Mouse (Mus musculus) neural tube, embryonic 15.5 days (tissue): ENCODE data around the gene Dsp. TPM values are rescaled to one million over a fixed set of nuclear protein-coding genes. Genes with fewer than 3 reads are reported as not detected.

ENCODE experiments used
- ATAC-seq: fragments of 200-750 bp; cut with Nextera tagmentation; 2 replicates; pipeline ENCODE4 v1.8.0; 2017; ENCODE audit warnings: mild to moderate bottlenecking, moderate TSS enrichment, moderate library complexity; ENCODE audit not compliant: low FRiP score
- H3K27ac ChIP-seq: fragments of 300-500 bp; sonication (generic); replicated peaks from 2 replicates; pipeline ENCODE4 v1.5.1; 2015; ENCODE audit warnings: mild to moderate bottlenecking, inconsistent platforms
- H3K27me3 ChIP-seq: fragments of 300-500 bp; sonication (generic); replicated peaks from 2 replicates; pipeline ENCODE4 v1.6.1; 2015; ENCODE audit warnings: inconsistent platforms
- H3K36me3 ChIP-seq: fragments of 300-500 bp; sonication (generic); 2 replicates; pipeline ENCODE4 v1.6.1; 2015; ENCODE audit warnings: inconsistent platforms
- H3K4me1 ChIP-seq: fragments of 300-500 bp; sonication (generic); 2 replicates; pipeline ENCODE4 v1.6.1; 2015; ENCODE audit warnings: inconsistent platforms
- H3K4me2 ChIP-seq: fragments of 300-500 bp; sonication (generic); 2 replicates; pipeline ENCODE4 v1.6.1; 2015; ENCODE audit warnings: inconsistent platforms, mild to moderate bottlenecking, moderate library complexity
- H3K4me3 ChIP-seq: fragments of 300-500 bp; sonication (generic); replicated peaks from 2 replicates; pipeline ENCODE4 v1.5.1; 2015; ENCODE audit warnings: mild to moderate bottlenecking, inconsistent platforms
- H3K9ac ChIP-seq: fragments of 300-500 bp; sonication (generic); replicated peaks from 2 replicates; pipeline ENCODE4 v1.6.1; 2015; ENCODE audit warnings: mild to moderate bottlenecking, inconsistent platforms
- H3K9me3 ChIP-seq: fragments of 300-500 bp; sonication (generic); replicated peaks from 2 replicates; pipeline ENCODE4 v1.6.1; 2016; ENCODE audit warnings: inconsistent platforms
- WGBS: fragments of 180-500 bp; shearing (Covaris S2); methylation state at CpG from one replicate; pipeline ENCODE4 v1.1.7; 2015; ENCODE audit warnings: mixed read lengths; 5-methylcytosine and 5-hydroxymethylcytosine counted together
- polyA plus RNA-seq: library from polyadenylated mRNA; unstranded; fragments of >200 nt; fragmentation: Nextera tagmentation; extraction: Ambion mirVana; gene quantifications from 2 replicates; pipeline ENCODE4 v1.2.1, GENCODE M21; 2015

Gene Dsp
- polyA plus RNA-seq, 1 experiment from 2014 or later, result 0.23 TPM

- Histone ChIP-seq H3K4me3 (no peak overlapping the region; the same call in 1 of the 2 replicates), H3K36me3 (no peaks in the 10 kb centered on the region), H3K4me2 (peak overlapping the region; percentile 45), H3K4me1 (no peaks in the 10 kb centered on the region), H3K27me3 (peaks cover 25% of the 10 kb centered on the region), H3K9me3 (no peaks in the 10 kb centered on the region), H3K9ac (no peak overlapping the region), H3K27ac (no peak overlapping the region)
- ATAC-seq, result no peak
- 13% methylated on average over 20 of the region's 20 CpGs for WGBS
These were observed 6.0 kb upstream of the Dsp start for GRCm38 (mm10) chr13:38144962-38145713.

GRCm38 (mm10) chr13:38148348-38148747 is 2.7 kb upstream of the Dsp start:
- H3K4me1 ChIP-seq, result peaks cover 20% of the 10 kb centered on the region
- H3K36me3 ChIP-seq, result no peaks in the 10 kb centered on the region
- ATAC-seq, result no peak
- 76% methylated on average over 3 of the region's 3 CpGs for WGBS
- H3K4me3 ChIP-seq, result no peak overlapping the region
- H3K9ac ChIP-seq, result no peak overlapping the region
- peaks cover 51% of the 10 kb centered on the region for H3K27me3 ChIP-seq
- H3K27ac ChIP-seq, result no peak overlapping the region
- H3K4me2 ChIP-seq, result no peak overlapping the region
- H3K9me3 ChIP-seq, result no peaks in the 10 kb centered on the region

GRCm38 (mm10) chr13:38151671-38152428 is 756 bp downstream of the Dsp start:
- WGBS, result under 1% methylated on average over 43 of the region's 49 CpGs
- ATAC-seq, result peak; percentile 46; the same call in 1 of the 2 replicates

GRCm38 (mm10) chr13:38152429-38153035 is 1.4 kb downstream of the Dsp start:
- H3K4me3 ChIP-seq, result peak overlapping the region; percentile 38
- WGBS, result 1% methylated on average over 31 of the region's 31 CpGs
- peak; percentile 56; the same call in 1 of the 2 replicates for ATAC-seq
- H3K4me2 ChIP-seq, result peak overlapping the region; percentile 71
- H3K27ac ChIP-seq, result no peak overlapping the region
- H3K9ac ChIP-seq, result no peak overlapping the region
- H3K9me3 ChIP-seq, result no peaks in the 10 kb centered on the region
- peaks cover 20% of the 10 kb centered on the region for H3K4me1 ChIP-seq
- peaks cover 73% of the 10 kb centered on the region for H3K27me3 ChIP-seq
- no peaks in the 10 kb centered on the region for H3K36me3 ChIP-seq

More at GRCm38 (mm10) chr13:38151671-38152428, 756 bp downstream of the Dsp start:
- no peaks in the 10 kb centered on the region for H3K9me3 ChIP-seq
- H3K4me1 ChIP-seq, result peaks cover 20% of the 10 kb centered on the region
- H3K4me2 ChIP-seq, result peak overlapping the region; percentile 71
- H3K9ac ChIP-seq, result no peak overlapping the region; the same call in 1 of the 2 replicates
- H3K27ac ChIP-seq, result no peak overlapping the region
- peak overlapping the region; percentile 38 for H3K4me3 ChIP-seq
- H3K27me3 ChIP-seq, result peaks cover 72% of the 10 kb centered on the region
- no peaks in the 10 kb centered on the region for H3K36me3 ChIP-seq

- 6% methylated on average over 2 of the region's 2 CpGs for WGBS
- Histone ChIP-seq H3K9me3 (no peaks in the 10 kb centered on the region), H3K9ac (no peak overlapping the region), H3K4me3 (no peak overlapping the region), H3K36me3 (no peaks in the 10 kb centered on the region), H3K27me3 (peaks cover 62% of the 10 kb centered on the region), H3K4me2 (no peak overlapping the region), H3K27ac (no peak overlapping the region), H3K4me1 (peaks cover 20% of the 10 kb centered on the region)
- ATAC-seq, result no peak
These were observed 4.4 kb downstream of the Dsp start for GRCm38 (mm10) chr13:38155523-38155922.

GRCm38 (mm10) chr13:38157635-38158034 is 6.5 kb downstream of the Dsp start:
- no peak overlapping the region for H3K9ac ChIP-seq
- no peak for ATAC-seq
- peaks cover 43% of the 10 kb centered on the region for H3K27me3 ChIP-seq
- H3K4me1 ChIP-seq, result peaks cover 2% of the 10 kb centered on the region
- no peaks in the 10 kb centered on the region for H3K36me3 ChIP-seq
- no peak overlapping the region for H3K27ac ChIP-seq
- H3K9me3 ChIP-seq, result no peaks in the 10 kb centered on the region
- no peak overlapping the region for H3K4me2 ChIP-seq
- H3K4me3 ChIP-seq, result no peak overlapping the region
- 24% methylated on average over 6 of the region's 6 CpGs for WGBS

GRCm38 (mm10) chr13:38162002-38162401 is 10.9 kb downstream of the Dsp start:
- no peak overlapping the region for H3K27ac ChIP-seq
- no peaks in the 10 kb centered on the region for H3K9me3 ChIP-seq
- H3K4me3 ChIP-seq, result no peak overlapping the region
- H3K4me1 ChIP-seq, result no peaks in the 10 kb centered on the region
- WGBS, result 88% methylated on average over 2 of the region's 2 CpGs
- no peak for ATAC-seq
- no peak overlapping the region for H3K4me2 ChIP-seq
- no peaks in the 10 kb centered on the region for H3K36me3 ChIP-seq
- peaks cover 14% of the 10 kb centered on the region; the same call in 1 of the 2 replicates for H3K27me3 ChIP-seq
- no peak overlapping the region for H3K9ac ChIP-seq

GRCm38 (mm10) chr13:38162668-38163067 is 11.6 kb downstream of the Dsp start:
- no peak overlapping the region for H3K27ac ChIP-seq
- no peak for ATAC-seq
- H3K9me3 ChIP-seq, result no peaks in the 10 kb centered on the region
- no peaks in the 10 kb centered on the region for H3K4me1 ChIP-seq
- 44% methylated on average over 11 of the region's 11 CpGs for WGBS
- no peak overlapping the region for H3K9ac ChIP-seq
- H3K27me3 ChIP-seq, result peaks cover 13% of the 10 kb centered on the region; the same call in 1 of the 2 replicates
- no peak overlapping the region for H3K4me3 ChIP-seq
- H3K36me3 ChIP-seq, result no peaks in the 10 kb centered on the region
- H3K4me2 ChIP-seq, result no peak overlapping the region

- Histone ChIP-seq H3K4me3 (no peak overlapping the region), H3K4me2 (no peak overlapping the region), H3K27me3 (no peaks in the 10 kb centered on the region; the same call in 1 of the 2 replicates), H3K27ac (no peak overlapping the region), H3K9me3 (no peaks in the 10 kb centered on the region), H3K4me1 (no peaks in the 10 kb centered on the region), H3K36me3 (no peaks in the 10 kb centered on the region), H3K9ac (no peak overlapping the region)
- ATAC-seq, result no peak
- WGBS, result 87% methylated on average over 11 of the region's 11 CpGs
These were observed 13.8 kb downstream of the Dsp start for GRCm38 (mm10) chr13:38164932-38165331.

GRCm38 (mm10) chr13:38167056-38167455 is 16.0 kb downstream of the Dsp start:
- Histone ChIP-seq H3K9me3 (no peaks in the 10 kb centered on the region), H3K4me2 (no peak overlapping the region), H3K27ac (no peak overlapping the region), H3K4me3 (no peak overlapping the region), H3K4me1 (no peaks in the 10 kb centered on the region), H3K36me3 (no peaks in the 10 kb centered on the region), H3K9ac (no peak overlapping the region), H3K27me3 (no peaks in the 10 kb centered on the region; the same call in 1 of the 2 replicates)
- 95% methylated on average over 3 of the region's 3 CpGs for WGBS
- no peak for ATAC-seq

GRCm38 (mm10) chr13:38170707-38171144 is 19.6 kb downstream of the Dsp start:
- Histone ChIP-seq H3K4me3 (no peak overlapping the region), H3K9me3 (no peaks in the 10 kb centered on the region), H3K27ac (no peak overlapping the region), H3K36me3 (no peaks in the 10 kb centered on the region), H3K4me2 (no peak overlapping the region), H3K9ac (no peak overlapping the region), H3K4me1 (no peaks in the 10 kb centered on the region), H3K27me3 (no peaks in the 10 kb centered on the region; the same call in 1 of the 2 replicates)
- 61% methylated on average over 4 of the region's 4 CpGs for WGBS
- no peak for ATAC-seq
